Mouse (Mus musculus) hindbrain, postnatal 0 days (tissue): ENCODE data around the gene Limch1. TPM values are rescaled to one million over a fixed set of nuclear protein-coding genes. Genes with fewer than 3 reads are reported as not detected.

Experiments
- ATAC-seq: fragments of 200-750 bp; cut with Nextera tagmentation; 2 replicates; pipeline ENCODE4 v1.8.0; 2017; ENCODE audit warnings: mild to moderate bottlenecking, moderate TSS enrichment, moderate library complexity
- DNase-seq: peaks from one replicate; pipeline ENCODE4 v3.0.0-alpha.2; 2015; ENCODE audit warnings: low spot score
- H3K27ac ChIP-seq: fragments of 300-500 bp; sonication (generic); 2 replicates; pipeline ENCODE4 v1.5.1; 2014; ENCODE audit warnings: mild to moderate bottlenecking
- H3K27me3 ChIP-seq: fragments of 300-500 bp; sonication (generic); 2 replicates; pipeline ENCODE4 v1.6.1; 2014; ENCODE audit warnings: low read length, mixed read lengths; ENCODE audit not compliant: insufficient read depth
- H3K36me3 ChIP-seq: fragments of 300-500 bp; sonication (generic); 2 replicates; pipeline ENCODE4 v1.6.1; 2014; ENCODE audit warnings: low read length, mixed read lengths; ENCODE audit not compliant: insufficient read depth
- H3K4me1 ChIP-seq: fragments of 300-500 bp; sonication (generic); 2 replicates; pipeline ENCODE4 v1.6.1; 2014; ENCODE audit warnings: antibody characterized with exemption, low read length, mixed read lengths; ENCODE audit not compliant: insufficient read depth
- H3K4me2 ChIP-seq: fragments of 300-500 bp; sonication (generic); 2 replicates; pipeline ENCODE4 v1.6.1; 2014; ENCODE audit warnings: low read depth, mild to moderate bottlenecking, low read length, moderate library complexity, mixed read lengths
- H3K4me3 ChIP-seq: fragments of 300-500 bp; sonication (generic); 2 replicates; pipeline ENCODE4 v1.5.1; 2014; ENCODE audit warnings: low read length
- H3K9ac ChIP-seq: fragments of 300-500 bp; sonication (generic); replicated peaks from 2 replicates; pipeline ENCODE4 v1.6.1; 2014; ENCODE audit warnings: mild to moderate bottlenecking, low read length, moderate library complexity, mixed read lengths
- H3K9me3 ChIP-seq: fragments of 300-500 bp; sonication (generic); 2 replicates; pipeline ENCODE4 v1.6.1; 2016; ENCODE audit warnings: low read length, mixed read lengths
- CTCF ChIP-seq: IDR thresholded peaks from 2 replicates; pipeline ENCODE4 v1.5.1; 2016; ENCODE audit warnings: antibody characterized with exemption, control low read depth, low read depth
- WGBS: fragments of 180-500 bp; shearing (Covaris S2); extraction: QIAGEN DNeasy Blood & Tissue Kit; methylation state at CpG from one replicate; pipeline ENCODE4 v1.1.7; 2014; 5-methylcytosine and 5-hydroxymethylcytosine counted together
- polyA plus RNA-seq: library from polyadenylated mRNA; unstranded; fragments of >200 nt; fragmentation: Nextera tagmentation; extraction: Ambion mirVana; gene quantifications from 2 replicates; pipeline ENCODE4 v1.2.1, GENCODE M21; 2015
- total RNA-seq: library from RNA; depleted of rRNA; stranded (reverse); fragments of >200 nt; gene quantifications from 2 replicates; pipeline ENCODE4 v1.2.3, GENCODE M21; 2014

Limch1 gene
- total and polyA plus RNA-seq, 2 experiments from 2014 or later: 50.4 to 72.4 TPM

GRCm38 (mm10) chr5:66807737-66808136 is 62.1 kb downstream of the Limch1 start:
- no peaks in the 10 kb centered on the region for H3K9me3 ChIP-seq

GRCm38 (mm10) chr5:66809016-66809570 is 63.5 kb downstream of the Limch1 start:
- no peaks in the 10 kb centered on the region for H3K4me1 ChIP-seq
- TF ChIP-seq CTCF: no peak
- no peak for DNase-seq
- H3K4me3 ChIP-seq: no peak overlapping the region
- WGBS: 56% methylated on average over 9 of the region's 9 CpGs
- no peak overlapping the region for H3K9ac ChIP-seq
- H3K9me3 ChIP-seq: no peaks in the 10 kb centered on the region
- H3K27me3 ChIP-seq: no peaks in the 10 kb centered on the region
- no peaks in the 10 kb centered on the region for H3K36me3 ChIP-seq
- no peak for ATAC-seq
- H3K4me2 ChIP-seq: no peak overlapping the region
- H3K27ac ChIP-seq: no peak overlapping the region

More at GRCm38 (mm10) chr5:66807737-66808136, 62.1 kb downstream of the Limch1 start:
- H3K4me1 ChIP-seq: no peaks in the 10 kb centered on the region
- H3K36me3 ChIP-seq: no peaks in the 10 kb centered on the region
- no peak overlapping the region for H3K4me3 ChIP-seq
- ATAC-seq (no peak), DNase-seq (no peak)
- WGBS: 70% methylated on average over 6 of the region's 6 CpGs
- no peak overlapping the region for H3K9ac ChIP-seq
- H3K27ac ChIP-seq: no peak overlapping the region
- H3K27me3 ChIP-seq: no peaks in the 10 kb centered on the region
- H3K4me2 ChIP-seq: no peak overlapping the region
- TF ChIP-seq CTCF: no peak

GRCm38 (mm10) chr5:66810396-66810795 is 64.8 kb downstream of the Limch1 start:
- Histone ChIP-seq H3K27ac (no peak overlapping the region), H3K4me2 (no peak overlapping the region), H3K27me3 (no peaks in the 10 kb centered on the region), H3K9me3 (no peaks in the 10 kb centered on the region), H3K36me3 (no peaks in the 10 kb centered on the region), H3K4me3 (no peak overlapping the region), H3K9ac (no peak overlapping the region), H3K4me1 (no peaks in the 10 kb centered on the region)
- no peak for ATAC-seq
- DNase-seq: no peak
- 58% methylated on average over 2 of the region's 2 CpGs for WGBS
- TF ChIP-seq CTCF: no peak

- Histone ChIP-seq H3K9ac (no peak overlapping the region), H3K36me3 (no peaks in the 10 kb centered on the region), H3K9me3 (no peaks in the 10 kb centered on the region), H3K4me1 (0 out of 2 replicates have a peak, but pooled peaks cover 2% of the 10 kb centered on the region), H3K4me2 (no peak overlapping the region), H3K27me3 (no peaks in the 10 kb centered on the region), H3K4me3 (no peak overlapping the region), H3K27ac (no peak overlapping the region)
- ATAC-seq (no peak), DNase-seq (no peak)
- WGBS: 83% methylated on average over 3 of the region's 3 CpGs
- TF ChIP-seq CTCF: no peak
Measured at GRCm38 (mm10) chr5:66814674-66815073, 69.0 kb downstream of the Limch1 start.

GRCm38 (mm10) chr5:66815877-66816276 is 70.2 kb downstream of the Limch1 start:
- 24% methylated on average over 6 of the region's 6 CpGs for WGBS
- 0 out of 2 replicates have a peak, but pooled peaks cover 2% of the 10 kb centered on the region for H3K4me1 ChIP-seq
- no peaks in the 10 kb centered on the region for H3K36me3 ChIP-seq
- H3K27ac ChIP-seq: no peak overlapping the region
- DNase-seq: no peak
- no peak for ATAC-seq
- H3K9ac ChIP-seq: no peak overlapping the region
- H3K27me3 ChIP-seq: no peaks in the 10 kb centered on the region
- H3K4me2 ChIP-seq: no peak overlapping the region
- no peak for TF ChIP-seq CTCF
- H3K9me3 ChIP-seq: no peaks in the 10 kb centered on the region
- no peak overlapping the region for H3K4me3 ChIP-seq

- H3K36me3 ChIP-seq: no peaks in the 10 kb centered on the region
- 0 out of 2 replicates have a peak, but pooled peaks cover 2% of the 10 kb centered on the region for H3K4me1 ChIP-seq
- H3K27ac ChIP-seq: no peak overlapping the region
- no peaks in the 10 kb centered on the region for H3K9me3 ChIP-seq
- 73% methylated on average over 18 of the region's 18 CpGs for WGBS
- DNase-seq (no peak), ATAC-seq (no peak)
- TF ChIP-seq CTCF: no peak
- no peaks in the 10 kb centered on the region for H3K27me3 ChIP-seq
- H3K9ac ChIP-seq: no peak overlapping the region
- H3K4me3 ChIP-seq: no peak overlapping the region
- H3K4me2 ChIP-seq: no peak overlapping the region
Measured at GRCm38 (mm10) chr5:66816751-66817150, 71.1 kb downstream of the Limch1 start.

- 0 out of 2 replicates have a peak, but pooled peaks cover 2% of the 10 kb centered on the region for H3K4me1 ChIP-seq
- no peaks in the 10 kb centered on the region for H3K27me3 ChIP-seq
- no peak for TF ChIP-seq CTCF
- H3K9ac ChIP-seq: no peak overlapping the region
- H3K36me3 ChIP-seq: no peaks in the 10 kb centered on the region
- no peak overlapping the region for H3K4me2 ChIP-seq
- ATAC-seq: no peak
- 97% methylated on average over 8 of the region's 8 CpGs for WGBS
- no peak for DNase-seq
- no peak overlapping the region for H3K27ac ChIP-seq
- H3K9me3 ChIP-seq: no peaks in the 10 kb centered on the region
- no peak overlapping the region for H3K4me3 ChIP-seq
Measured at GRCm38 (mm10) chr5:66817184-66817956, 71.7 kb downstream of the Limch1 start.
